Mouse (Mus musculus): ENCODE results near the gene Gm17349. TPM values are rescaled to one million over a fixed set of nuclear protein-coding genes. Genes with fewer than 3 reads are reported as not detected.

Gene Gm17349
- polyA plus RNA-seq, 1 experiment from 2014 or later = not detected

DNA sequence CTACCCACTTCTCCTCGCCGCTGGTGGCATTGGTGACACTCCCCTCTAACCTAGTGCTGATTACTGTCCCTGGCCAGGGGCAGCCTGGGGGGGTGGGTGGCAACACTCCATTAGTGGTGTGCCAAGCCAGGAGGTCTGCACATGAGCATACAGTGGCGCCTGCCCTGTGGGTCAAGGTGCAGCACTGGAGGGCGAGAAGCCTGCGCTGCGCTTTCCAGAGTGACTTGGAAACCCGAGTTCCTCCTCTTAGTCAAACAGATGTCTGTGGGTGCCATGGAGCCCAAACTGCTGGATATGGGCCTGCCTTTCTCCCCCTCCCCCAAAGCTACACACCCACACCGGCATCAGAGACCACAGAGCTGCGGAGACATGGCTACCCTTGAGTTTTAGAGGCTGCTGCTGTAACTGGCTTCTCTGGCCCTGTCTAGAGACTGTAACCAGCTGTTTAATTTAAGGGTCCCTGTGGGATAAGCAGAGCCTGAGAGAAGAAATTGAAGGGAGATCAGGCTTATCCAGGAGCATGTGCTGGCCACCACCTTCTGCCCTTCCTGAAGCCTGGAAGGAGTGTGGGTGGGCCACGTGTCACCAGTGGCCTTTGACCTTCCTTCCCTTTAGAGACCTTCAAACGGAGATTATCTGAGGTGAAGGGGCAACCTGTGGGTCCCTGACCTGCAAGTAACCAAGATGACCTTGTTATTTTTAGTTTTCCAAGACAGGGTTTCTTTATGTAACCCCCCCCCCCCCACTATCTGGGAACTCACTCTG is 10.9 kb upstream of the Gm17349 start:
- ATAC-seq (replicated peaks) = peak; percentile 20
- H3K9me3 ChIP-seq = no peaks in the 10 kb centered on the region
- H3K9ac ChIP-seq (replicated peaks) = no peak overlapping the region
- no peak overlapping the region for H3K4me2 ChIP-seq (replicated peaks)
- no peak overlapping the region for H3K4me3 ChIP-seq
- peak overlapping the region; percentile 83 for H3K27ac ChIP-seq (replicated peaks)
- peaks cover 28% of the 10 kb centered on the region for H3K4me1 ChIP-seq
- H3K27me3 ChIP-seq = no peaks in the 10 kb centered on the region
- H3K36me3 ChIP-seq = peaks cover 37% of the 10 kb centered on the region
- 65% methylated on average over 11 of the region's 11 CpGs for WGBS

GRCm38 (mm10) chr15:99715361-99715865 is 10.1 kb upstream of the Gm17349 start:
- Histone ChIP-seq H3K27ac (replicated peaks) (peak overlapping the region; percentile 83), H3K4me3 (no peak overlapping the region), H3K4me2 (replicated peaks) (no peak overlapping the region), H3K4me1 (peaks cover 28% of the 10 kb centered on the region), H3K36me3 (peaks cover 44% of the 10 kb centered on the region), H3K9ac (replicated peaks) (no peak overlapping the region), H3K27me3 (no peaks in the 10 kb centered on the region), H3K9me3 (no peaks in the 10 kb centered on the region)
- WGBS = 25% methylated on average over 13 of the region's 13 CpGs
- ATAC-seq (replicated peaks) = peak; percentile 69

GRCm38 (mm10) chr15:99714858-99715257 is 9.6 kb upstream of the Gm17349 start:
- Histone ChIP-seq H3K9ac (replicated peaks) (no peak overlapping the region), H3K36me3 (peaks cover 50% of the 10 kb centered on the region), H3K27ac (replicated peaks) (peak overlapping the region; percentile 83), H3K27me3 (no peaks in the 10 kb centered on the region), H3K4me3 (no peak overlapping the region), H3K4me2 (replicated peaks) (no peak overlapping the region), H3K4me1 (peaks cover 28% of the 10 kb centered on the region), H3K9me3 (no peaks in the 10 kb centered on the region)
- whole genome bisulfite sequencing = 49% methylated on average over 7 of the region's 7 CpGs
- peak; percentile 57 for ATAC-seq (replicated peaks)

DNA sequence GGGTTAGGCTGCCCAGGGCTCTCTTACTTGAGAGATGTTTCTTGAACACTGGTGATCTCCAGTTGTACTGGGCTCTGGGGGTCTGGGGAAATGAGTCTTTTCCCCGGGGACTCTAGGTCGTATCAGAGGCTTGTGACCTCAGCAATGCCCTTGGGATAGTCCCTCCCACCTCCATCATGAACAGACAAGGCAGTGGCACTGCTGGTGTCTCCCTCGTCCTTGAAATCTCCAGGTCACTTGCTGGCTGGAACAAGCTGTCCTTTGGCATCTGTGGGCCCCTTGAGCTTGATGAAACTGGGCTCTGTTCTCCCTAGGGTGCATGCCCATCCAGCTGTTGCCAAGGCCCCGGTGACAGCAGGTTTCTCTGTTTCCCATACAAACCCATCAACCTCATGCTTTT is 8.9 kb upstream of the Gm17349 start:
- Histone ChIP-seq H3K9ac (replicated peaks) (no peak overlapping the region), H3K27me3 (no peaks in the 10 kb centered on the region), H3K27ac (replicated peaks) (peak overlapping the region; percentile 83), H3K4me3 (no peak overlapping the region), H3K9me3 (no peaks in the 10 kb centered on the region), H3K4me1 (peaks cover 28% of the 10 kb centered on the region), H3K4me2 (replicated peaks) (no peak overlapping the region), H3K36me3 (peaks cover 56% of the 10 kb centered on the region)
- 69% methylated on average over 4 of the region's 4 CpGs for WGBS
- ATAC-seq (replicated peaks) = no peak

DNA sequence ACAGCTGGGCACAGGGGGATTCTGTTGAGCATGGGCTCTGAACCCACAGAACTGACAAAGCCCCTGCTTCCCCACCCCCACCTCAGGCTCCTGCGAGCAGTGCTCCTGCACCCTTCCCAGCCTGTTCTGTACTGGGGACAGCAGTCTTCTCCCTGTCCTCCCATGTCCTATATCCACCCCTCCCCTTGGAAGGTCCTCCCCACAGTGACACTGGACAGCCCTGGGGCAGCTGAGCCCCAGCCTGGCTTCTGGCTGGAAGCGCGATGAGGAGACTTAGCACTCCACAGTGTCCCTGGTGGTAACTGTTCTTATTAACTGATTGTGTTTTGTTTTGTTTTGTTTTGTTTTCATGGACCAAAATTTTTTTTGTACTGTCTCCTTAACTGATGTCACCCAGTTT is 8.3 kb upstream of the Gm17349 start:
- H3K4me2 ChIP-seq (replicated peaks) = no peak overlapping the region
- no peaks in the 10 kb centered on the region for H3K27me3 ChIP-seq
- H3K9me3 ChIP-seq = no peaks in the 10 kb centered on the region
- 0 out of 2 replicates have a peak, but pooled peaks have one; percentile 9 for ATAC-seq (replicated peaks)
- no peak overlapping the region for H3K4me3 ChIP-seq
- peak overlapping the region; percentile 83; the same call in 1 of the 2 replicates for H3K27ac ChIP-seq (replicated peaks)
- peaks cover 28% of the 10 kb centered on the region for H3K4me1 ChIP-seq
- no peak overlapping the region for H3K9ac ChIP-seq (replicated peaks)
- peaks cover 62% of the 10 kb centered on the region for H3K36me3 ChIP-seq
- WGBS = 83% methylated on average over 3 of the region's 3 CpGs

GRCm38 (mm10) chr15:99712666-99713559 is 7.6 kb upstream of the Gm17349 start:
- H3K27ac ChIP-seq (replicated peaks) = no peak overlapping the region
- no peaks in the 10 kb centered on the region for H3K27me3 ChIP-seq
- 76% methylated on average over 13 of the region's 13 CpGs for WGBS
- peaks cover 65% of the 10 kb centered on the region for H3K36me3 ChIP-seq
- no peak for ATAC-seq (replicated peaks)
- H3K9ac ChIP-seq (replicated peaks) = no peak overlapping the region
- peaks cover 25% of the 10 kb centered on the region for H3K4me1 ChIP-seq
- H3K4me2 ChIP-seq (replicated peaks) = no peak overlapping the region
- H3K4me3 ChIP-seq = no peak overlapping the region
- no peaks in the 10 kb centered on the region for H3K9me3 ChIP-seq

DNA sequence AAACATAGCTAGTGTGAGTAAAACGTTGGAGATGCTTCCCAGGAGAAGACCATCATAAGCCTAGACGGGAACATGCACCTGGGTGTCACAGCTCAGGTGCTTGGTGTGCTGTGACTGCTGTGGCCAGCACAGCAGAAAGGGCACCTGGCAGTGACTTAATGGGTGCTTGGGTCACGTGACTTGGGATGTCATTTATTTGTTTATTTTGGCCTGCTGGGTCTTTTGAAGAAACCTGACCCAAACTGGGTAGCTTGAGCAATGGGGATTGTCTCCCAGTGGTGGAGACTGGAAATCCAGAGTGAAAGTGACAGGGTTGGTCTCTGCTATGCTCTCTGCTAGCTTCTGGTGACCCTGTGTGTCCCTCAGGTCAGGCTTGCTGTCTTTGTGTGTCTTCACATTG is 6.2 kb upstream of the Gm17349 start:
- Histone ChIP-seq H3K27ac (replicated peaks) (no peak overlapping the region), H3K9me3 (no peaks in the 10 kb centered on the region), H3K4me1 (peaks cover 16% of the 10 kb centered on the region), H3K4me2 (replicated peaks) (no peak overlapping the region), H3K27me3 (no peaks in the 10 kb centered on the region), H3K4me3 (no peak overlapping the region), H3K9ac (replicated peaks) (no peak overlapping the region), H3K36me3 (peaks cover 79% of the 10 kb centered on the region)
- ATAC-seq (replicated peaks) = no peak
- WGBS = 85% methylated on average over 3 of the region's 3 CpGs

DNA sequence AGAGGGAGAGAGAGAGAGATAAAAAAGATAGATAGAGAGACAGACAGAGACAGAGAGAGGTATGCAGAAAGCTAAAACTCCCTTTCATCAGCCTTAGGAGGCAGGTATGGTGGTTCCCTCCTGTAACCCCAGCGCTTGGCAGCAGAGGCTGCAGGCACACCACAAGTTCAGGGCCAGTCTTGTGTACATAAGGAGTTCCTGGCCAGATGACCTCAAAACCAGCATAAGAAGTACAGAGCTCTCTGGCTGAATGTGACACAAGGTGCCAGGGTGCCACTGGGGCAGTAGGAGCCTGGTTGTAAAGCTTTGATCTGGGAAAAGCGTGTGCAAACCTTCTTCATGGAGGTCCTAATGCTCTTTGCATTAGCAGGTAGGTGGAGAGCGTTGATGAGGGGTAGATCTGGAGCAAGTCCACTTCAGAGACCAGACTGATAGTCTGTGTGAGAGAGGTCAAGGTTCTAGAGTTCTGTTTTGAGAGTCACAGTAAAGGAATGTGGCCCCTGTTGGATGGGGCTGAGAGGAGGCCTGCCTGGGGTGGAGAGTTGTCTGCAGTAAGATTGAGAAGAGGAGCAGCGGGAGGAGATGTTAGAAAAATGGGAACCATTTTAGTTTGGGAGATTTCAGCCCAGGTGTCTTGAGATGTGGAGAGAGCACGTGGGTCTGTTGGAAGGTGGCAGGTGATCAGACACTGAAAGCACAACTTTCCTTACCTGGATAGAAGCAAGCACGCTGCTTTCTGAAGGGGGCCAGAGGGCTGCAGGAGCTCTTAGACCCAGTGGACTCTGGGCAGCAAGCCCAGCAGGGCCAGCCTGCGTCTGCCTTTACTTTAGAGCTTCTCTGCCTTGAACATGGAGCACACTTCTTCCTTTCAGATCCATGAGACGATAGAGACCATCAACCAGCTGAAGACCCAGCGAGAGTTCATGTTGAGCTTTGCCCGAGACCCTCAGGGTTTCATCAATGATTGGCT is 5.2 kb upstream of the Gm17349 start:
- H3K4me2 ChIP-seq (replicated peaks) = no peak overlapping the region
- H3K27ac ChIP-seq (replicated peaks) = no peak overlapping the region
- H3K9me3 ChIP-seq = no peaks in the 10 kb centered on the region
- 89% methylated on average over 10 of the region's 10 CpGs for WGBS
- H3K36me3 ChIP-seq = peaks cover 86% of the 10 kb centered on the region
- no peak for ATAC-seq (replicated peaks)
- no peak overlapping the region for H3K9ac ChIP-seq (replicated peaks)
- H3K4me3 ChIP-seq = no peak overlapping the region
- no peaks in the 10 kb centered on the region for H3K27me3 ChIP-seq
- peaks cover 10% of the 10 kb centered on the region for H3K4me1 ChIP-seq

DNA sequence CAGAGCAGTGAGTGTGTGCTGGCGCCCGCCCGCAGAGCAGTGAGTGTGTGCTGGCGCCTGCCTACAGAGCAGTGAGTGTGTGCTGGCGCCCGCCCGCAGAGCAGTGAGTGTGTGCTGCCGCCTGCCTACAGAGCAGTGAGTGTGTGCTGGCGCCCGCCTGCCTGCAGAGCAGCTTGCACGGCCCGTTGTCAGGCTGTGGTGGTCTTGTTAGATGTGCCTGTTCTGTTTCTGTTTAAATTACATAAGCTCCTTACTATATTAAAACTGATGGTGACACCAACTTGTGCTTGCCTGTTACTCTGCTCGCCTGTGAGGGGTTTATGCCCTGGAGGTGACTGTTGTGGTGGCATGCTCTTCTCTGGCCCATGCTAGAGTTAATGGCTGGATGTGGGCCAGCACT is 2.9 kb upstream of the Gm17349 start:
- WGBS = 95% methylated on average over 13 of the region's 13 CpGs
- Histone ChIP-seq H3K4me3 (no peak overlapping the region), H3K4me1 (peaks cover 24% of the 10 kb centered on the region), H3K9ac (replicated peaks) (no peak overlapping the region), H3K9me3 (no peaks in the 10 kb centered on the region), H3K4me2 (replicated peaks) (no peak overlapping the region), H3K27ac (replicated peaks) (no peak overlapping the region), H3K27me3 (no peaks in the 10 kb centered on the region), H3K36me3 (peaks cover 84% of the 10 kb centered on the region)
- ATAC-seq (replicated peaks) = no peak

DNA sequence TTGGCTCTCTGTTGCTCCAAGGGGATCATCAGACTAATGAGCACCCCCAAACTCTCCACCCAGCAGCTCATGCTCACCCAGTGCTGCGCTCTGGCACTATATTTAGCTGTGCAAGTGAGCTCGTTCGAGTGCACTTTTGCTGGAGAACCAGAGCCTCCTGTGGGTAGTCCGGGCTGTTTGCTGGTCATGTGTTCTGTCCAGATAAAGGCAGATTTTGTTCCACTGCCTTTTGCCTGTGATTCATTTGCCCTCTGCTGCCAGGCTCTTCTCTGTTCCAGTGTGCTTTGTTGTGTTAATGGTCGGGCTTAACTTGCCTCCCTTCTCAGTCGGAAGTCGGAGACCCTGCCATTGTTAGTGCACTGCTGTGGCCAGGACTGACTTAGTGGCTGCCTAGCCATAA is 409 bp downstream of the Gm17349 start:
- peaks cover 37% of the 10 kb centered on the region for H3K4me1 ChIP-seq
- peak overlapping the region; percentile 71 for H3K4me2 ChIP-seq (replicated peaks)
- H3K27me3 ChIP-seq = no peaks in the 10 kb centered on the region
- no peaks in the 10 kb centered on the region for H3K9me3 ChIP-seq
- peak overlapping the region; percentile 95 for H3K27ac ChIP-seq (replicated peaks)
- 33% methylated on average over 7 of the region's 7 CpGs for WGBS
- ATAC-seq (replicated peaks) = no peak
- H3K36me3 ChIP-seq = peaks cover 51% of the 10 kb centered on the region
- H3K9ac ChIP-seq (replicated peaks) = peak overlapping the region; percentile 39
- peak overlapping the region; percentile 74 for H3K4me3 ChIP-seq

- WGBS = 25% methylated on average over 23 of the region's 23 CpGs
- no peaks in the 10 kb centered on the region for H3K27me3 ChIP-seq
- no peak for ATAC-seq (replicated peaks)
- H3K4me2 ChIP-seq (replicated peaks) = peak overlapping the region; percentile 71
- H3K36me3 ChIP-seq = peaks cover 46% of the 10 kb centered on the region
- H3K9ac ChIP-seq (replicated peaks) = peak overlapping the region; percentile 39
- H3K4me3 ChIP-seq = peak overlapping the region; percentile 74
- peaks cover 37% of the 10 kb centered on the region for H3K4me1 ChIP-seq
- H3K27ac ChIP-seq (replicated peaks) = peak overlapping the region; percentile 95
- H3K9me3 ChIP-seq = no peaks in the 10 kb centered on the region
These were observed 1.1 kb downstream of the Gm17349 start for GRCm38 (mm10) chr15:99704041-99704681.

Measured in forebrain, embryonic 15.5 days (tissue).